Mouse (Mus musculus): ENCODE data around the gene Samd1. TPM values are rescaled to one million over a fixed set of nuclear protein-coding genes. Genes with fewer than 3 reads are reported as not detected.

The Samd1 gene
- total and polyA plus RNA-seq, 2 experiments from 2014 or later: 4.6 to 86.9 TPM

DNA sequence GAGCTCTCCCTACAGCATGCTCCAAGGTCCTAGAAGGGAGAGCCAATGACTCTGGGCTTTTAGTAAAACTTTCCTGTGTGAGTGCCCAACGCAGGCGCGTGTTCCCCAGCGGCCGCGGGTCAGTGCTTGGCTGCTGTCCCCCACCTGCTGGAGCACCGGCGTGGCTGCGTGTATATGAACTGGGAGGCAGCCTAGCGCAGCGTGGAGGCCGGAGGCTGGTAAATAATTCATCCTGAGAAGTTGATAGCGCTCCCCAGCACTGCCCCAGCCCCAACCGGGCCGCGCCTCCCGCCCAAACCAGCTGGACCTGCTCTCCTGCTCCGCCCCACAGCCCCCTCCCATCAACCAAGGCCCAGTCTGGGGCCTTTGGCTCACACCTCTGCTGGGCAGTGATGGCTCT, 23.6 kb downstream of the Samd1 start, which contains the start of gene Palm3:
Palm3 (plus strand) TSS at position 376 of the 400 bp plus-strand sequence.
- H3K27me3 ChIP-seq (ENCODE audit: insufficient read depth, low read length): 0 out of 2 replicates have a peak, but pooled peaks cover 8% of the 10 kb centered on the region
- H3K9ac ChIP-seq (replicated peaks; ENCODE audit: low read length, poor library complexity, severe bottlenecking): no peak within 1 kb of the TSS
- TF ChIP-seq CTCF (IDR thresholded peaks at IDR 0.05): no peak
- H3K27ac ChIP-seq (ENCODE audit: low read depth, low read length): no peak within 1 kb of the TSS
- no peaks in the 10 kb centered on the region for H3K36me3 ChIP-seq (ENCODE audit: insufficient read depth, low read length)
- no peak within 1 kb of the TSS for H3K4me3 ChIP-seq (ENCODE audit: low read depth, low read length)
- no peak within 1 kb of the TSS for H3K4me2 ChIP-seq (ENCODE audit: low read depth, low read length, poor library complexity, severe bottlenecking)
- WGBS: 7% methylated on average over 18 of the region's 18 CpGs
- DNase-seq (ENCODE audit: low spot score): no peak
- no peak for ATAC-seq (ENCODE audit: low FRiP score)
- no peaks in the 10 kb centered on the region for H3K4me1 ChIP-seq (ENCODE audit: insufficient read depth, low read length)
- H3K9me3 ChIP-seq (ENCODE audit: low read length): no peaks in the 10 kb centered on the region

GRCm38 (mm10) chr8:84021569-84021968, 24.1 kb downstream of the Samd1 start:
- no peak for ATAC-seq (ENCODE audit: low FRiP score)
- Histone ChIP-seq H3K9me3 (ENCODE audit: low read length) (no peaks in the 10 kb centered on the region), H3K36me3 (ENCODE audit: insufficient read depth, low read length) (no peaks in the 10 kb centered on the region), H3K27ac (ENCODE audit: low read depth, low read length) (no peak overlapping the region), H3K4me1 (ENCODE audit: insufficient read depth, low read length) (no peaks in the 10 kb centered on the region), H3K27me3 (ENCODE audit: insufficient read depth, low read length) (peaks cover 10% of the 10 kb centered on the region; the same call in 1 of the 2 replicates), H3K9ac (replicated peaks; ENCODE audit: low read length, poor library complexity, severe bottlenecking) (no peak overlapping the region), H3K4me2 (ENCODE audit: low read depth, low read length, poor library complexity, severe bottlenecking) (no peak overlapping the region), H3K4me3 (ENCODE audit: low read depth, low read length) (no peak overlapping the region)
- 33% methylated on average over 12 of the region's 12 CpGs for WGBS
- DNase-seq (ENCODE audit: low spot score): no peak
- TF ChIP-seq CTCF (IDR thresholded peaks at IDR 0.05): no peak

GRCm38 (mm10) chr8:84023085-84023484, 25.6 kb downstream of the Samd1 start:
- Histone ChIP-seq H3K27me3 (ENCODE audit: insufficient read depth, low read length) (peaks cover 22% of the 10 kb centered on the region; the same call in 1 of the 2 replicates), H3K36me3 (ENCODE audit: insufficient read depth, low read length) (no peaks in the 10 kb centered on the region), H3K4me2 (ENCODE audit: low read depth, low read length, poor library complexity, severe bottlenecking) (no peak overlapping the region), H3K4me1 (ENCODE audit: insufficient read depth, low read length) (no peaks in the 10 kb centered on the region), H3K4me3 (ENCODE audit: low read depth, low read length) (no peak overlapping the region), H3K27ac (ENCODE audit: low read depth, low read length) (no peak overlapping the region), H3K9me3 (ENCODE audit: low read length) (no peaks in the 10 kb centered on the region), H3K9ac (replicated peaks; ENCODE audit: low read length, poor library complexity, severe bottlenecking) (no peak overlapping the region)
- 53% methylated on average over 5 of the region's 5 CpGs for WGBS
- ATAC-seq (ENCODE audit: low FRiP score): no peak
- TF ChIP-seq CTCF (IDR thresholded peaks at IDR 0.05): no peak
- no peak for DNase-seq (ENCODE audit: low spot score)

DNA sequence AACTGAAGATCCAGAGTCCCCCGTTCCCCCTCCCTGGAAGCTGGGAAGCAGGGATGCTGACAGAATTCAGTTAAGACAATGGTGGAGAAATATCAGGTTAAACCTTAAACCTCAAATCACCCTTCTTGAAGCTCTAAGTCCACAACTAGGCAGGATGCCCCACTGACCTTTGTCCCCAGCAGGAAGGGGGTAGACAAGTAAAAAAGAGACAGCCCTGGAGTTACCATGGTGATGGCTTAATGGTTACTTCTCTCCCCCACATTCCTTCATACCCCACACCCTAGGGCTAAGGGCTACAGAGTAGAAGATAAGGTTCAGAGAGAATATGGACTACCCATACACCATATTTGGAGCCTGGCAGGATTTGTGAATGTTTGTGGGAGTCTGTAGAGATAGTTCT, 26.2 kb downstream of the Samd1 start:
- H3K36me3 ChIP-seq (ENCODE audit: insufficient read depth, low read length): no peaks in the 10 kb centered on the region
- H3K27ac ChIP-seq (ENCODE audit: low read depth, low read length): no peak overlapping the region
- H3K4me1 ChIP-seq (ENCODE audit: insufficient read depth, low read length): no peaks in the 10 kb centered on the region
- H3K27me3 ChIP-seq (ENCODE audit: insufficient read depth, low read length): peaks cover 27% of the 10 kb centered on the region; the same call in 1 of the 2 replicates
- no peak overlapping the region for H3K4me2 ChIP-seq (ENCODE audit: low read depth, low read length, poor library complexity, severe bottlenecking)
- H3K4me3 ChIP-seq (ENCODE audit: low read depth, low read length): no peak overlapping the region
- H3K9me3 ChIP-seq (ENCODE audit: low read length): no peaks in the 10 kb centered on the region
- WGBS: 53% methylated on average over 1 of the region's 1 CpGs
- ATAC-seq (ENCODE audit: low FRiP score) (no peak), DNase-seq (ENCODE audit: low spot score) (no peak)
- no peak overlapping the region for H3K9ac ChIP-seq (replicated peaks; ENCODE audit: low read length, poor library complexity, severe bottlenecking)
- no peak for TF ChIP-seq CTCF (IDR thresholded peaks at IDR 0.05)

GRCm38 (mm10) chr8:84024171-84024570, 26.7 kb downstream of the Samd1 start:
- H3K27ac ChIP-seq (ENCODE audit: low read depth, low read length): no peak overlapping the region
- no peak for DNase-seq (ENCODE audit: low spot score)
- no peak overlapping the region for H3K4me3 ChIP-seq (ENCODE audit: low read depth, low read length)
- TF ChIP-seq CTCF (IDR thresholded peaks at IDR 0.05): peak; percentile 64
- H3K27me3 ChIP-seq (ENCODE audit: insufficient read depth, low read length): peaks cover 29% of the 10 kb centered on the region; the same call in 1 of the 2 replicates
- H3K36me3 ChIP-seq (ENCODE audit: insufficient read depth, low read length): no peaks in the 10 kb centered on the region
- no peak overlapping the region for H3K9ac ChIP-seq (replicated peaks; ENCODE audit: low read length, poor library complexity, severe bottlenecking)
- 12% methylated on average over 10 of the region's 10 CpGs for WGBS
- no peak overlapping the region for H3K4me2 ChIP-seq (ENCODE audit: low read depth, low read length, poor library complexity, severe bottlenecking)
- H3K9me3 ChIP-seq (ENCODE audit: low read length): no peaks in the 10 kb centered on the region
- no peaks in the 10 kb centered on the region for H3K4me1 ChIP-seq (ENCODE audit: insufficient read depth, low read length)
- no peak for ATAC-seq (ENCODE audit: low FRiP score)

GRCm38 (mm10) chr8:84025863-84026262, 28.4 kb downstream of the Samd1 start:
- Histone ChIP-seq H3K4me2 (ENCODE audit: low read depth, low read length, poor library complexity, severe bottlenecking) (peak overlapping the region; percentile 91), H3K4me3 (ENCODE audit: low read depth, low read length) (peak overlapping the region; percentile 57), H3K27me3 (ENCODE audit: insufficient read depth, low read length) (peaks cover 29% of the 10 kb centered on the region; the same call in 1 of the 2 replicates), H3K9ac (replicated peaks; ENCODE audit: low read length, poor library complexity, severe bottlenecking) (peak overlapping the region; percentile 77), H3K36me3 (ENCODE audit: insufficient read depth, low read length) (no peaks in the 10 kb centered on the region), H3K9me3 (ENCODE audit: low read length) (no peaks in the 10 kb centered on the region), H3K4me1 (ENCODE audit: insufficient read depth, low read length) (no peaks in the 10 kb centered on the region), H3K27ac (ENCODE audit: low read depth, low read length) (no peak overlapping the region)
- under 1% methylated on average over 36 of the region's 41 CpGs for WGBS
- no peak for TF ChIP-seq CTCF (IDR thresholded peaks at IDR 0.05)
- DNase-seq (ENCODE audit: low spot score) (peak; percentile 55), ATAC-seq (ENCODE audit: low FRiP score) (peak; percentile 42)

All from midbrain, postnatal 0 days (tissue).